Mouse (Mus musculus): ENCODE results near the gene Cdkal1. TPM values are rescaled to one million over a fixed set of nuclear protein-coding genes. Genes with fewer than 3 reads are reported as not detected.

Gene Cdkal1
- polyA plus RNA-seq, 1 experiment = 1.2 TPM

DNA sequence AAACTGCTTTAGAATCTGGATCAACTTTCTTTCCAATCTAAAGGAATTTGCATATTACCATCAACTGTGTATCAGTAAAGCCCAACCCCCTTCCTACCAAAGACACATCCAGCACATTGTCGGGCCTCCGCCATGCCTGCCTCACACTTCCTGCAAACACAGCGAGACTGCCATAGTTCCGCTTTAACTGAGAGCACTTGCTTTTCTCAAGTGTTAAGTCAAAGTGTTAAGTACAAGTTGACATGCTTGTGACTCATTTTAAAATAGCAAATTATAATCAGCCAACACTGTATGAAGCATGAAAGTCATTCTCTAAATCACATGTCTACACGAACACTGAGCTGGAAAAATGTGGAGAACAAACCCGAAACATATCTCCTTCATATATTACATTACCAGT is 305.3 kb downstream of the Cdkal1 start:
- TF ChIP-seq POLR2A (IDR thresholded peaks at IDR 0.05; ENCODE audit: low read depth, low read length) (no peak), CTCF (IDR thresholded peaks at IDR 0.05; ENCODE audit: extremely low read depth, insufficient read depth, insufficient read length, insufficient replicate concordance) (no peak)
- H3K27me3 ChIP-seq (ENCODE audit: control insufficient read depth, insufficient read depth, low read length) = no peaks in the 10 kb centered on the region
- WGBS = 84% methylated on average over 6 of the region's 6 CpGs
- no peak for DNase-seq (ENCODE audit: low read depth in 1 of 2, low spot score in 2 of 2)
- H3K27ac ChIP-seq (ENCODE audit: insufficient read depth, low read length) = no peak overlapping the region
- no peak overlapping the region for H3K4me3 ChIP-seq (ENCODE audit: extremely low read depth, insufficient read depth, insufficient read length)
- no peaks in the 10 kb centered on the region for H3K4me1 ChIP-seq (ENCODE audit: control insufficient read depth, insufficient read depth, insufficient read length)
- H3K36me3 ChIP-seq (ENCODE audit: control insufficient read depth, insufficient read depth, low read length) = no peaks in the 10 kb centered on the region

DNA sequence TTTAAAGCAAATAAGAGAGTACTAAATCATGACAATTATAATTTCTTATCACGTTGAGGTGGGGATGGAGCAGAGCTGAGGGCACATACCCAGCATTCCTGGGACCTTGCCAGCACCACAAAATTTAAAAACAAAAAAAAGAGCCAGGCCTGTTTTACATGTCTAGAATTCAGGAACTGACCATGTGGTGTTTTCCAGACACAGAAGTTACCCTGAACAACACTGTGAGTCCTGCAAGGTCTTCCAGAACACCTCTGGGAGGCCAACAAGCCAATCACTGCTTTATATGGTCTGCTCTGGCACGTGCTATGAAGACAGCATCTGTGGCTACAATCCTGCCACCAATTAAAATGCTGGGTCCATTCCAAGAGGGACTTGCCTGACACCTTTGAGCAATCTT is 305.7 kb downstream of the Cdkal1 start:
- no peak overlapping the region for H3K27ac ChIP-seq (ENCODE audit: insufficient read depth, low read length)
- DNase-seq (ENCODE audit: low read depth in 1 of 2, low spot score in 2 of 2) = no peak
- H3K27me3 ChIP-seq (ENCODE audit: control insufficient read depth, insufficient read depth, low read length) = no peaks in the 10 kb centered on the region
- TF ChIP-seq POLR2A (IDR thresholded peaks at IDR 0.05; ENCODE audit: low read depth, low read length) = no peak
- TF ChIP-seq CTCF (IDR thresholded peaks at IDR 0.05; ENCODE audit: extremely low read depth, insufficient read depth, insufficient read length, insufficient replicate concordance) = no peak
- no peak overlapping the region for H3K4me3 ChIP-seq (ENCODE audit: extremely low read depth, insufficient read depth, insufficient read length)
- 82% methylated on average over 2 of the region's 2 CpGs for WGBS
- H3K36me3 ChIP-seq (ENCODE audit: control insufficient read depth, insufficient read depth, low read length) = no peaks in the 10 kb centered on the region
- H3K4me1 ChIP-seq (ENCODE audit: control insufficient read depth, insufficient read depth, insufficient read length) = no peaks in the 10 kb centered on the region

DNA sequence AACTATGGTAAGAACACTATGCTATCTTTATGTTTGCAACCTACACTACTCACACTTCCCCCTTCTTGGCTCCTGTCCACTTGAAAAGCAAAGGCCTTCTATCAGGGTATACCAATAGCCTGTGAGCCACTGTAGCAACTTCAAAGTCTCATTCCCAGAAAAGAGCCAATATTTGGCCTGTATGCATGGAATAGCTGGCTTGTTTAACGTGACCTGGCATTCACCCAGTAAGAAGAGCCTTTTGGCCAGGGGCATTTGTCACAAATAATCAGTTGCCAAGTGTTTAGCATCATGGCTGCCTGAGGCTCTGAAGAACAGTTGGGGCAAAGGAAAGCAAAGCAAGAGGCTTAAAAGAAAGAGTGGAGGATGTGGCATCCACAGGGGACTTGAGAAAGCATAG is 317.6 kb downstream of the Cdkal1 start:
- no peaks in the 10 kb centered on the region for H3K4me1 ChIP-seq (ENCODE audit: control insufficient read depth, insufficient read depth, insufficient read length)
- no peak for DNase-seq (ENCODE audit: low read depth in 1 of 2, low spot score in 2 of 2)
- TF ChIP-seq CTCF (IDR thresholded peaks at IDR 0.05; ENCODE audit: extremely low read depth, insufficient read depth, insufficient read length, insufficient replicate concordance) (no peak), POLR2A (IDR thresholded peaks at IDR 0.05; ENCODE audit: low read depth, low read length) (no peak)
- no peaks in the 10 kb centered on the region for H3K27me3 ChIP-seq (ENCODE audit: control insufficient read depth, insufficient read depth, low read length)
- H3K4me3 ChIP-seq (ENCODE audit: extremely low read depth, insufficient read depth, insufficient read length) = no peak overlapping the region
- 88% methylated on average over 1 of the region's 1 CpGs for WGBS
- no peak overlapping the region for H3K27ac ChIP-seq (ENCODE audit: insufficient read depth, low read length)
- peaks cover 1% of the 10 kb centered on the region; the same call in 1 of the 2 replicates for H3K36me3 ChIP-seq (ENCODE audit: control insufficient read depth, insufficient read depth, low read length)

DNA sequence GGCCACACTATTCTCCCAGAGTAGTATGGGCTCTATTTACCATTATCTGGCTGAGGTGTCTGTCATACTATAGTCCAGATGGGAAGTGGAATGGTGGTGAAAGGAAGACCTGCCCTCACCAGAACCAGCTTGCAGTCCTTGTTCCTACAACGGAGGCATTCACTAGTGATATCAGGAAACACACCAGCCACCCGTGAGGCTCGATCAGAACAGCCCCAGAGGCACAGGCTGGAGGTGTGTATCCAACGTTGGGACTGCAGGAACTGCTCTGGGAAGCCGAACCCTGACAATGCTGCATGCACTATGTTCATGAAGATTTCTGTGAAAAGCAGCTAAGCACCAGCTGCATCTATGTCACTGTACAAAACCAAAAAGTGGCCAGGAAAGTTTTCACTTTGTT is 321.9 kb downstream of the Cdkal1 start:
- peaks cover 1% of the 10 kb centered on the region; the same call in 1 of the 2 replicates for H3K36me3 ChIP-seq (ENCODE audit: control insufficient read depth, insufficient read depth, low read length)
- DNase-seq (ENCODE audit: low read depth in 1 of 2, low spot score in 2 of 2) = no peak
- no peak overlapping the region for H3K27ac ChIP-seq (ENCODE audit: insufficient read depth, low read length)
- 84% methylated on average over 5 of the region's 5 CpGs for WGBS
- no peaks in the 10 kb centered on the region for H3K4me1 ChIP-seq (ENCODE audit: control insufficient read depth, insufficient read depth, insufficient read length)
- no peak overlapping the region for H3K4me3 ChIP-seq (ENCODE audit: extremely low read depth, insufficient read depth, insufficient read length)
- H3K27me3 ChIP-seq (ENCODE audit: control insufficient read depth, insufficient read depth, low read length) = no peaks in the 10 kb centered on the region
- TF ChIP-seq POLR2A (IDR thresholded peaks at IDR 0.05; ENCODE audit: low read depth, low read length) (no peak), CTCF (IDR thresholded peaks at IDR 0.05; ENCODE audit: extremely low read depth, insufficient read depth, insufficient read length, insufficient replicate concordance) (no peak)

DNA sequence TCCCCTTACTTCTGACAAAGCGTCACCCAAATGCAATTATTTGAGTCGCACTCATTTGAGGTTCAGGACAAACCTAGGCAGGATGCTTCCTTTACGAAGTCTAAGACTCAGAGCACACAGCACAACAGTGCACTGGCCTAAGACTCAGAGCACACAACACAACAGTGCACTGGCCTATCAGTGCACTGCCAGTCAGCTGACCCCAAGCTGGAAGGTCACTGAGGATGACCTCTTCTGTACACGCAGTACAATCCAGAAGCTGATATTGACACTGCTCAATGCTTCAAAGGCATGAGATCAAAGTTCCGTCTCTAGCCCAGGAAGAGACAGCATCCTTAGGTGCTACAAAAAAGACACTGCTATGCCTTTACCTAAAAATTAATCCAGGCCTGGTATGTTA is 327.1 kb downstream of the Cdkal1 start:
- 93% methylated on average over 5 of the region's 5 CpGs for WGBS
- no peak for TF ChIP-seq POLR2A (IDR thresholded peaks at IDR 0.05; ENCODE audit: low read depth, low read length)
- TF ChIP-seq CTCF (IDR thresholded peaks at IDR 0.05; ENCODE audit: extremely low read depth, insufficient read depth, insufficient read length, insufficient replicate concordance) = no peak
- Histone ChIP-seq H3K27me3 (ENCODE audit: control insufficient read depth, insufficient read depth, low read length) (no peaks in the 10 kb centered on the region), H3K27ac (ENCODE audit: insufficient read depth, low read length) (no peak overlapping the region), H3K4me1 (ENCODE audit: control insufficient read depth, insufficient read depth, insufficient read length) (no peaks in the 10 kb centered on the region; the same call in 1 of the 2 replicates), H3K36me3 (ENCODE audit: control insufficient read depth, insufficient read depth, low read length) (no peaks in the 10 kb centered on the region), H3K4me3 (ENCODE audit: extremely low read depth, insufficient read depth, insufficient read length) (no peak overlapping the region)
- no peak for DNase-seq (ENCODE audit: low read depth in 1 of 2, low spot score in 2 of 2)

DNA sequence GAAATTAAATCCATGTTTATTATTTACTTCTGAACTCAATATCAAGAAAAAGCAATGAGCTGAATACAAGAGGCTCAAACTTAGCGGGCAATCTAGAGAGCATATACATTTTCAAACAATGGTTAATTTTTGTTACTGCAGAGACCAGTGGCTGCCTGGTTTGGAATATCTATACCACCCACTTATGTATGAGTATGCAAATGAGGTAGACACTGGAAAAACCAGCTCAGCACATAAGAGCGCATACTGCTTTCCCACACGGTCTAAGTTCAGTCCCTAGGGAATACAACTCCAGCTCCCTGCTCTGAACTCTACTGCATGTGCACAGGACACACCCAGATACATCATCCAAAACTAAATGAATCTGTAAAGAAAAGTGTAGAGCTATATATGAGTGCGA is 334.2 kb downstream of the Cdkal1 start:
- Histone ChIP-seq H3K4me1 (ENCODE audit: control insufficient read depth, insufficient read depth, insufficient read length) (no peaks in the 10 kb centered on the region; the same call in 1 of the 2 replicates), H3K4me3 (ENCODE audit: extremely low read depth, insufficient read depth, insufficient read length) (no peak overlapping the region), H3K36me3 (ENCODE audit: control insufficient read depth, insufficient read depth, low read length) (no peaks in the 10 kb centered on the region), H3K27ac (ENCODE audit: insufficient read depth, low read length) (no peak overlapping the region), H3K27me3 (ENCODE audit: control insufficient read depth, insufficient read depth, low read length) (no peaks in the 10 kb centered on the region)
- 82% methylated on average over 4 of the region's 4 CpGs for WGBS
- TF ChIP-seq CTCF (IDR thresholded peaks at IDR 0.05; ENCODE audit: extremely low read depth, insufficient read depth, insufficient read length, insufficient replicate concordance) = no peak
- no peak for TF ChIP-seq POLR2A (IDR thresholded peaks at IDR 0.05; ENCODE audit: low read depth, low read length)
- no peak for DNase-seq (ENCODE audit: low read depth in 1 of 2, low spot score in 2 of 2)

DNA sequence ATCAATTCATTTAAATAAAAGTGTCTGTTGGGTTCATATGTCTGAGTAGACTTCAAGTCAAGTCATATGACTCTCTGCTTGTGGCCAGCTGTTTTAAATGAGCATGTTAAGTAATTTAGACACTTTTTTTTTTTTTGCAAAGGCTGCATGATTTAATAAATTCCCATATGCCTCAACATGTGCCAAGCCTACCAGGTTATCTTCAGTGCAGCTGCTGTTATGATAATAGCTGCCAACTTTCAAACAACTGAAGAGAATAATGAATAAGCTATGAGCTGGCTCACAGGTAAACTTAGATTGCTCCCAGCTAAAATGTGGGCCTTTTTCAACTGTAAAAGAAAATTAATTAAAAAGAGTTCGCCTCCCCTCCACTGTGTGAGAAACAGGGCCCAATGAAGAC is 341.4 kb downstream of the Cdkal1 start:
- TF ChIP-seq POLR2A (IDR thresholded peaks at IDR 0.05; ENCODE audit: low read depth, low read length) = no peak
- TF ChIP-seq CTCF (IDR thresholded peaks at IDR 0.05; ENCODE audit: extremely low read depth, insufficient read depth, insufficient read length, insufficient replicate concordance) = no peak
- Histone ChIP-seq H3K4me3 (ENCODE audit: extremely low read depth, insufficient read depth, insufficient read length) (no peak overlapping the region), H3K27ac (ENCODE audit: insufficient read depth, low read length) (no peak overlapping the region), H3K27me3 (ENCODE audit: control insufficient read depth, insufficient read depth, low read length) (no peaks in the 10 kb centered on the region), H3K4me1 (ENCODE audit: control insufficient read depth, insufficient read depth, insufficient read length) (no peaks in the 10 kb centered on the region), H3K36me3 (ENCODE audit: control insufficient read depth, insufficient read depth, low read length) (no peaks in the 10 kb centered on the region)
- no peak for DNase-seq (ENCODE audit: low read depth in 1 of 2, low spot score in 2 of 2)
- WGBS = 97% methylated on average over 1 of the region's 1 CpGs
